In genomic region chr10:45048622-45049021, GRCm38 (mm10) we compare ENCODE assay signal across 8 mouse cellular contexts. TPM values are rescaled to one million over a fixed set of nuclear protein-coding genes. Genes with fewer than 3 reads are reported as not detected.
DNase-seq lines count a peak whose midpoint lies in the region; ATAC-seq lines count a peak whose summit lies in the region.

No protein-coding gene starts in this region.

- 36% methylated on average over 11 of the region's 11 CpGs for WGBS in kidney, embryonic 14.5 days

- no peak overlapping the region for H3K27ac ChIP-seq in kidney, embryonic 14.5 days (ENCODE audit: low read depth, low read length)

- H3K27me3 ChIP-seq in kidney, embryonic 14.5 days (ENCODE audit: control insufficient read depth, insufficient read depth, low read length), result no peaks in the 10 kb centered on the region

- ATAC-seq in kidney, embryonic 14.5 days (ENCODE audit: low FRiP score, low TSS enrichment), result no peak
- ATAC-seq in erythroid progenitor cell, adult 5-6 weeks (replicated peaks; ENCODE audit: low FRiP score, poor library complexity, severe bottlenecking), result no peak

- H3K4me3 ChIP-seq in kidney, embryonic 14.5 days (ENCODE audit: low read length), result no peak overlapping the region

- H3K9ac ChIP-seq in kidney, embryonic 14.5 days (ENCODE audit: low read depth, low read length), result no peak overlapping the region

- no peaks in the 10 kb centered on the region for H3K4me1 ChIP-seq in kidney, embryonic 14.5 days (ENCODE audit: control insufficient read depth, insufficient read depth, low read length)

- no peak overlapping the region for H3K4me2 ChIP-seq in kidney, embryonic 14.5 days (replicated peaks; ENCODE audit: low read depth, low read length)

- H3K36me3 ChIP-seq in kidney, embryonic 14.5 days (ENCODE audit: control insufficient read depth, insufficient read depth, low read length), result no peaks in the 10 kb centered on the region

- DNase-seq in kidney, adult 11 months, result peak; percentile 54
- DNase-seq in heart, adult 8-10 months (ENCODE audit: low spot score), result peak; percentile 48
- DNase-seq in kidney, postnatal 4 days, result peak; percentile 15 to 30
- DNase-seq in ovary, postnatal 36 days (ENCODE audit: low spot score), result peak; percentile 19
- DNase-seq in right cerebral cortex, postnatal 36 days (ENCODE audit: low spot score in 2 of 2), result no peak
- no peak for DNase-seq in layer of hippocampus, adult 9-10 months (ENCODE audit: low spot score)

- no peaks in the 10 kb centered on the region for H3K9me3 ChIP-seq in kidney, embryonic 14.5 days (ENCODE audit: control insufficient read depth, low read length)

RNA-seq across cellular contexts. Expression of gene Prep, which starts 18.4 kb away (rescaled TPM):
- 12.1 and 23.8 TPM in 2 replicates for polyA plus RNA-seq in kidney, embryonic 14.5 days (2014; fragmentation: Nextera tagmentation; extraction: Ambion mirVana)
- 10 to 100 TPM; 11.9 to 14.3 (median 13.3) TPM for total RNA-seq in heart, adult 8-10 months (2022)
- total RNA-seq in erythroid progenitor cell, adult 5-6 weeks (2015; ENCODE audit: low replicate concordance), result 1.1 and 2.9 TPM in 2 replicates
- 1.8 and 2.3 TPM in 2 replicates for total RNA-seq in erythroid progenitor cell, adult 5-6 weeks (2017; ENCODE audit: low replicate concordance)

Comparison
In these comparisons a context has a peak if more than half of its experiments do, and no peak if none do; other contexts are left out.
1. DNase-seq: peak in kidney, adult 11 months (single experiment), heart, adult 8-10 months (single experiment), kidney, postnatal 4 days (2 of 2) and ovary, postnatal 36 days (single experiment); none in right cerebral cortex, postnatal 36 days (0 of 2) and layer of hippocampus, adult 9-10 months (single experiment).